Mouse (Mus musculus): ENCODE measurements around the gene 4930402H24Rik. TPM values are rescaled to one million over a fixed set of nuclear protein-coding genes. Genes with fewer than 3 reads are reported as not detected.

Gene 4930402H24Rik
- polyA plus RNA-seq, 1 experiment from 2014 or later: 26.6 TPM

GRCm38 (mm10) chr2:130816205-130816604 is 90.0 kb downstream of the 4930402H24Rik start:
- H3K4me2 ChIP-seq (ENCODE audit: low read depth, severe bottlenecking): no peak overlapping the region
- no peaks in the 10 kb centered on the region for H3K36me3 ChIP-seq (ENCODE audit: control insufficient read depth, insufficient read depth, low read length)
- no peak overlapping the region for H3K9ac ChIP-seq (ENCODE audit: low read length)
- H3K9me3 ChIP-seq (ENCODE audit: control insufficient read depth, low read length): no peaks in the 10 kb centered on the region
- DNase-seq (ENCODE audit: low spot score): no peak
- no peaks in the 10 kb centered on the region for H3K27me3 ChIP-seq (ENCODE audit: control insufficient read depth, insufficient read depth, low read length)
- H3K4me3 ChIP-seq (ENCODE audit: low read depth, low read length): no peak overlapping the region
- WGBS: 88% methylated on average over 5 of the region's 5 CpGs
- no peaks in the 10 kb centered on the region for H3K4me1 ChIP-seq (ENCODE audit: control insufficient read depth, insufficient read depth, low read length)
- H3K27ac ChIP-seq (replicated peaks; ENCODE audit: low read depth, low read length): no peak overlapping the region
- ATAC-seq (ENCODE audit: insufficient number of reproducible peaks, low FRiP score, low TSS enrichment, low read depth): no peak

- no peak overlapping the region for H3K27ac ChIP-seq (replicated peaks; ENCODE audit: low read depth, low read length)
- no peak overlapping the region for H3K4me2 ChIP-seq (ENCODE audit: low read depth, severe bottlenecking)
- H3K9me3 ChIP-seq (ENCODE audit: control insufficient read depth, low read length): no peaks in the 10 kb centered on the region
- no peaks in the 10 kb centered on the region for H3K36me3 ChIP-seq (ENCODE audit: control insufficient read depth, insufficient read depth, low read length)
- DNase-seq (ENCODE audit: low spot score) (no peak), ATAC-seq (ENCODE audit: insufficient number of reproducible peaks, low FRiP score, low TSS enrichment, low read depth) (no peak)
- WGBS: 76% methylated on average over 1 of the region's 1 CpGs
- H3K4me3 ChIP-seq (ENCODE audit: low read depth, low read length): no peak overlapping the region
- no peak overlapping the region for H3K9ac ChIP-seq (ENCODE audit: low read length)
- no peaks in the 10 kb centered on the region for H3K4me1 ChIP-seq (ENCODE audit: control insufficient read depth, insufficient read depth, low read length)
- H3K27me3 ChIP-seq (ENCODE audit: control insufficient read depth, insufficient read depth, low read length): no peaks in the 10 kb centered on the region
Measured at GRCm38 (mm10) chr2:130814492-130814891, 91.7 kb downstream of the 4930402H24Rik start.

GRCm38 (mm10) chr2:130813729-130814128 is 92.5 kb downstream of the 4930402H24Rik start:
- H3K36me3 ChIP-seq (ENCODE audit: control insufficient read depth, insufficient read depth, low read length): no peaks in the 10 kb centered on the region

GRCm38 (mm10) chr2:130812487-130812886 is 93.7 kb downstream of the 4930402H24Rik start:
- 95% methylated on average over 1 of the region's 1 CpGs for WGBS
- Histone ChIP-seq H3K36me3 (ENCODE audit: control insufficient read depth, insufficient read depth, low read length) (no peaks in the 10 kb centered on the region), H3K9me3 (ENCODE audit: control insufficient read depth, low read length) (no peaks in the 10 kb centered on the region), H3K4me1 (ENCODE audit: control insufficient read depth, insufficient read depth, low read length) (no peaks in the 10 kb centered on the region), H3K9ac (ENCODE audit: low read length) (no peak overlapping the region), H3K4me2 (ENCODE audit: low read depth, severe bottlenecking) (no peak overlapping the region), H3K4me3 (ENCODE audit: low read depth, low read length) (no peak overlapping the region), H3K27me3 (ENCODE audit: control insufficient read depth, insufficient read depth, low read length) (no peaks in the 10 kb centered on the region), H3K27ac (replicated peaks; ENCODE audit: low read depth, low read length) (no peak overlapping the region)
- no peak for ATAC-seq (ENCODE audit: insufficient number of reproducible peaks, low FRiP score, low TSS enrichment, low read depth)
- DNase-seq (ENCODE audit: low spot score): no peak

More at GRCm38 (mm10) chr2:130813729-130814128, 92.5 kb downstream of the 4930402H24Rik start:
- Histone ChIP-seq H3K4me1 (ENCODE audit: control insufficient read depth, insufficient read depth, low read length) (no peaks in the 10 kb centered on the region), H3K27me3 (ENCODE audit: control insufficient read depth, insufficient read depth, low read length) (no peaks in the 10 kb centered on the region), H3K4me2 (ENCODE audit: low read depth, severe bottlenecking) (no peak overlapping the region), H3K4me3 (ENCODE audit: low read depth, low read length) (no peak overlapping the region), H3K27ac (replicated peaks; ENCODE audit: low read depth, low read length) (no peak overlapping the region), H3K9ac (ENCODE audit: low read length) (no peak overlapping the region), H3K9me3 (ENCODE audit: control insufficient read depth, low read length) (no peaks in the 10 kb centered on the region)
- no peak for ATAC-seq (ENCODE audit: insufficient number of reproducible peaks, low FRiP score, low TSS enrichment, low read depth)
- DNase-seq (ENCODE audit: low spot score): no peak
- WGBS: 76% methylated on average over 6 of the region's 6 CpGs

- Histone ChIP-seq H3K4me1 (ENCODE audit: control insufficient read depth, insufficient read depth, low read length) (no peaks in the 10 kb centered on the region), H3K9me3 (ENCODE audit: control insufficient read depth, low read length) (no peaks in the 10 kb centered on the region), H3K36me3 (ENCODE audit: control insufficient read depth, insufficient read depth, low read length) (peaks cover 2% of the 10 kb centered on the region; the same call in 1 of the 2 replicates), H3K27ac (replicated peaks; ENCODE audit: low read depth, low read length) (no peak overlapping the region), H3K27me3 (ENCODE audit: control insufficient read depth, insufficient read depth, low read length) (no peaks in the 10 kb centered on the region), H3K4me2 (ENCODE audit: low read depth, severe bottlenecking) (no peak overlapping the region), H3K4me3 (ENCODE audit: low read depth, low read length) (no peak overlapping the region), H3K9ac (ENCODE audit: low read length) (no peak overlapping the region)
- ATAC-seq (ENCODE audit: insufficient number of reproducible peaks, low FRiP score, low TSS enrichment, low read depth): no peak
- WGBS: 91% methylated on average over 3 of the region's 3 CpGs
- DNase-seq (ENCODE audit: low spot score): no peak
Measured at GRCm38 (mm10) chr2:130805146-130805545, 101.1 kb downstream of the 4930402H24Rik start.

GRCm38 (mm10) chr2:130803706-130804105 is 102.5 kb downstream of the 4930402H24Rik start:
- H3K9ac ChIP-seq (ENCODE audit: low read length): no peak overlapping the region
- no peak overlapping the region for H3K4me3 ChIP-seq (ENCODE audit: low read depth, low read length)
- DNase-seq (ENCODE audit: low spot score) (no peak), ATAC-seq (ENCODE audit: insufficient number of reproducible peaks, low FRiP score, low TSS enrichment, low read depth) (no peak)
- peaks cover 2% of the 10 kb centered on the region; the same call in 1 of the 2 replicates for H3K36me3 ChIP-seq (ENCODE audit: control insufficient read depth, insufficient read depth, low read length)
- no peaks in the 10 kb centered on the region for H3K4me1 ChIP-seq (ENCODE audit: control insufficient read depth, insufficient read depth, low read length)
- WGBS: 63% methylated on average over 25 of the region's 25 CpGs
- H3K27ac ChIP-seq (replicated peaks; ENCODE audit: low read depth, low read length): no peak overlapping the region
- H3K9me3 ChIP-seq (ENCODE audit: control insufficient read depth, low read length): no peaks in the 10 kb centered on the region
- H3K27me3 ChIP-seq (ENCODE audit: control insufficient read depth, insufficient read depth, low read length): no peaks in the 10 kb centered on the region
- no peak overlapping the region for H3K4me2 ChIP-seq (ENCODE audit: low read depth, severe bottlenecking)

GRCm38 (mm10) chr2:130795731-130796130 is 110.5 kb downstream of the 4930402H24Rik start:
- ATAC-seq (ENCODE audit: insufficient number of reproducible peaks, low FRiP score, low TSS enrichment, low read depth): no peak
- H3K36me3 ChIP-seq (ENCODE audit: control insufficient read depth, insufficient read depth, low read length): peaks cover 4% of the 10 kb centered on the region; the same call in 1 of the 2 replicates
- H3K9ac ChIP-seq (ENCODE audit: low read length): no peak overlapping the region
- H3K9me3 ChIP-seq (ENCODE audit: control insufficient read depth, low read length): no peaks in the 10 kb centered on the region
- H3K27ac ChIP-seq (replicated peaks; ENCODE audit: low read depth, low read length): no peak overlapping the region
- WGBS: 72% methylated on average over 8 of the region's 8 CpGs
- no peaks in the 10 kb centered on the region for H3K4me1 ChIP-seq (ENCODE audit: control insufficient read depth, insufficient read depth, low read length)
- no peaks in the 10 kb centered on the region for H3K27me3 ChIP-seq (ENCODE audit: control insufficient read depth, insufficient read depth, low read length)
- H3K4me3 ChIP-seq (ENCODE audit: low read depth, low read length): no peak overlapping the region
- no peak for DNase-seq (ENCODE audit: low spot score)
- H3K4me2 ChIP-seq (ENCODE audit: low read depth, severe bottlenecking): no peak overlapping the region

GRCm38 (mm10) chr2:130791722-130792121 is 114.5 kb downstream of the 4930402H24Rik start:
- Histone ChIP-seq H3K4me2 (ENCODE audit: low read depth, severe bottlenecking) (no peak overlapping the region), H3K4me1 (ENCODE audit: control insufficient read depth, insufficient read depth, low read length) (no peaks in the 10 kb centered on the region), H3K27ac (replicated peaks; ENCODE audit: low read depth, low read length) (no peak overlapping the region), H3K9me3 (ENCODE audit: control insufficient read depth, low read length) (no peaks in the 10 kb centered on the region), H3K4me3 (ENCODE audit: low read depth, low read length) (no peak overlapping the region), H3K27me3 (ENCODE audit: control insufficient read depth, insufficient read depth, low read length) (no peaks in the 10 kb centered on the region), H3K36me3 (ENCODE audit: control insufficient read depth, insufficient read depth, low read length) (peaks cover 4% of the 10 kb centered on the region; the same call in 1 of the 2 replicates), H3K9ac (ENCODE audit: low read length) (no peak overlapping the region)
- ATAC-seq (ENCODE audit: insufficient number of reproducible peaks, low FRiP score, low TSS enrichment, low read depth) (no peak), DNase-seq (ENCODE audit: low spot score) (no peak)
- 89% methylated on average over 7 of the region's 7 CpGs for WGBS

GRCm38 (mm10) chr2:130789642-130790041 is 116.6 kb downstream of the 4930402H24Rik start:
- no peak overlapping the region for H3K4me2 ChIP-seq (ENCODE audit: low read depth, severe bottlenecking)
- ATAC-seq (ENCODE audit: insufficient number of reproducible peaks, low FRiP score, low TSS enrichment, low read depth) (no peak), DNase-seq (ENCODE audit: low spot score) (no peak)
- no peaks in the 10 kb centered on the region for H3K27me3 ChIP-seq (ENCODE audit: control insufficient read depth, insufficient read depth, low read length)
- H3K4me3 ChIP-seq (ENCODE audit: low read depth, low read length): no peak overlapping the region
- no peak overlapping the region for H3K9ac ChIP-seq (ENCODE audit: low read length)
- H3K9me3 ChIP-seq (ENCODE audit: control insufficient read depth, low read length): no peaks in the 10 kb centered on the region
- peaks cover 6% of the 10 kb centered on the region; the same call in 1 of the 2 replicates for H3K36me3 ChIP-seq (ENCODE audit: control insufficient read depth, insufficient read depth, low read length)
- H3K4me1 ChIP-seq (ENCODE audit: control insufficient read depth, insufficient read depth, low read length): no peaks in the 10 kb centered on the region
- WGBS: 86% methylated on average over 6 of the region's 6 CpGs
- no peak overlapping the region for H3K27ac ChIP-seq (replicated peaks; ENCODE audit: low read depth, low read length)

Data from limb, embryonic 11.5 days (tissue).